Mouse (Mus musculus) heart, embryonic 11.5 days (tissue): ENCODE results near the gene S100a5. TPM values are rescaled to one million over a fixed set of nuclear protein-coding genes. Genes with fewer than 3 reads are reported as not detected.

Source experiments
- ATAC-seq: fragments of 200-750 bp; cut with Nextera tagmentation; replicated peaks from 2 replicates; pipeline ENCODE4 v1.8.0; 2017; ENCODE audit warnings: moderate library complexity; ENCODE audit not compliant: insufficient number of reproducible peaks, low FRiP score, low TSS enrichment
- H3K27ac ChIP-seq: fragments of 300-500 bp; sonication (generic); 2 replicates; pipeline ENCODE4 v1.5.1; 2014; ENCODE audit warnings: mild to moderate bottlenecking, low read depth, low read length
- H3K27me3 ChIP-seq: fragments of 300-500 bp; sonication (generic); 2 replicates; pipeline ENCODE4 v1.6.1; 2014; ENCODE audit warnings: mild to moderate bottlenecking, low read length, mixed read lengths; ENCODE audit not compliant: control insufficient read depth, insufficient read depth
- H3K36me3 ChIP-seq: fragments of 300-500 bp; sonication (generic); 2 replicates; pipeline ENCODE4 v1.6.1; 2014; ENCODE audit warnings: mild to moderate bottlenecking, low read length, moderate library complexity, mixed read lengths; ENCODE audit not compliant: control insufficient read depth, insufficient read depth
- H3K4me1 ChIP-seq: fragments of 300-500 bp; sonication (generic); 2 replicates; pipeline ENCODE4 v1.6.1; 2014; ENCODE audit warnings: low read length; ENCODE audit not compliant: control insufficient read depth, insufficient read depth
- H3K4me2 ChIP-seq: fragments of 300-500 bp; sonication (generic); 2 replicates; pipeline ENCODE4 v1.6.1; 2014; ENCODE audit warnings: mild to moderate bottlenecking, moderate library complexity
- H3K4me3 ChIP-seq: fragments of 300-500 bp; sonication (generic); 2 replicates; pipeline ENCODE4 v1.5.1; 2014; ENCODE audit warnings: low read depth, low read length
- H3K9ac ChIP-seq: fragments of 300-500 bp; sonication (generic); 2 replicates; pipeline ENCODE4 v1.6.1; 2014; ENCODE audit warnings: mild to moderate bottlenecking, low read depth, low read length, moderate library complexity
- H3K9me3 ChIP-seq: fragments of 300-500 bp; sonication (generic); replicated peaks from 2 replicates; pipeline ENCODE4 v1.6.1; 2016; ENCODE audit warnings: low read length; ENCODE audit not compliant: control insufficient read depth
- WGBS: fragments of 180-500 bp; shearing (Covaris S2); extraction: QIAGEN DNeasy Blood & Tissue Kit; methylation state at CpG from one replicate; pipeline ENCODE4 v1.1.7; 2014; ENCODE audit not compliant: insufficient replicate concordance; 5-methylcytosine and 5-hydroxymethylcytosine counted together
- polyA plus RNA-seq: library from polyadenylated mRNA; unstranded; fragments of >200 nt; fragmentation: Nextera tagmentation; extraction: Ambion mirVana; gene quantifications from 2 replicates; pipeline ENCODE4 v1.2.1, GENCODE M21; 2014

The S100a5 gene
- polyA plus RNA-seq, 1 experiment from 2014 or later: not detected

- H3K27ac ChIP-seq: no peak overlapping the region
- H3K9me3 ChIP-seq: no peaks in the 10 kb centered on the region
- H3K4me2 ChIP-seq: no peak overlapping the region
- no peaks in the 10 kb centered on the region for H3K4me1 ChIP-seq
- no peak overlapping the region for H3K4me3 ChIP-seq
- H3K9ac ChIP-seq: no peak overlapping the region
- ATAC-seq: no peak
- 75% methylated on average over 1 of the region's 1 CpGs for WGBS
- H3K36me3 ChIP-seq: no peaks in the 10 kb centered on the region
- no peaks in the 10 kb centered on the region for H3K27me3 ChIP-seq
These were observed 30.4 kb downstream of the S100a5 start for GRCm38 (mm10) chr3:90638511-90639275.

- no peaks in the 10 kb centered on the region for H3K9me3 ChIP-seq
- no peak overlapping the region for H3K27ac ChIP-seq
- no peak overlapping the region for H3K4me3 ChIP-seq
- no peaks in the 10 kb centered on the region for H3K27me3 ChIP-seq
- H3K36me3 ChIP-seq: no peaks in the 10 kb centered on the region
- WGBS: 43% methylated on average over 7 of the region's 7 CpGs
- no peak; the same call in 1 of the 2 replicates for ATAC-seq
- H3K4me2 ChIP-seq: no peak overlapping the region
- no peaks in the 10 kb centered on the region for H3K4me1 ChIP-seq
- H3K9ac ChIP-seq: no peak overlapping the region
These were observed 31.3 kb downstream of the S100a5 start for GRCm38 (mm10) chr3:90639511-90640154.

- Histone ChIP-seq H3K9me3 (no peaks in the 10 kb centered on the region), H3K4me2 (no peak overlapping the region), H3K4me3 (no peak overlapping the region), H3K9ac (no peak overlapping the region), H3K27me3 (no peaks in the 10 kb centered on the region), H3K4me1 (no peaks in the 10 kb centered on the region), H3K27ac (no peak overlapping the region), H3K36me3 (no peaks in the 10 kb centered on the region)
- WGBS: 69% methylated on average over 7 of the region's 7 CpGs
- ATAC-seq: no peak
These were observed 32.7 kb downstream of the S100a5 start for GRCm38 (mm10) chr3:90640981-90641380.

- H3K27me3 ChIP-seq: no peaks in the 10 kb centered on the region
- H3K9me3 ChIP-seq: no peaks in the 10 kb centered on the region
- no peak for ATAC-seq
- H3K36me3 ChIP-seq: no peaks in the 10 kb centered on the region
- no peaks in the 10 kb centered on the region for H3K4me1 ChIP-seq
- WGBS: 43% methylated on average over 3 of the region's 3 CpGs
- no peak overlapping the region for H3K9ac ChIP-seq
- H3K4me3 ChIP-seq: no peak overlapping the region
- H3K27ac ChIP-seq: no peak overlapping the region
- no peak overlapping the region for H3K4me2 ChIP-seq
These were observed 35.9 kb downstream of the S100a5 start for GRCm38 (mm10) chr3:90644220-90644619.

GRCm38 (mm10) chr3:90647291-90647690, 39.0 kb downstream of the S100a5 start:
- Histone ChIP-seq H3K27me3 (no peaks in the 10 kb centered on the region), H3K36me3 (no peaks in the 10 kb centered on the region), H3K4me3 (no peak overlapping the region), H3K4me2 (no peak overlapping the region), H3K4me1 (no peaks in the 10 kb centered on the region), H3K9me3 (no peaks in the 10 kb centered on the region), H3K9ac (no peak overlapping the region), H3K27ac (no peak overlapping the region)
- no peak for ATAC-seq
- 68% methylated on average over 1 of the region's 1 CpGs for WGBS

- no peak for ATAC-seq
- Histone ChIP-seq H3K36me3 (no peaks in the 10 kb centered on the region), H3K27me3 (0 out of 2 replicates have a peak, but pooled peaks cover 2% of the 10 kb centered on the region), H3K4me3 (no peak overlapping the region), H3K9me3 (no peaks in the 10 kb centered on the region), H3K27ac (no peak overlapping the region), H3K4me1 (no peaks in the 10 kb centered on the region), H3K9ac (no peak overlapping the region), H3K4me2 (no peak overlapping the region)
These were observed 40.7 kb downstream of the S100a5 start for GRCm38 (mm10) chr3:90648981-90649380.

- Histone ChIP-seq H3K9ac (no peak overlapping the region), H3K27ac (no peak overlapping the region), H3K27me3 (0 out of 2 replicates have a peak, but pooled peaks cover 2% of the 10 kb centered on the region), H3K9me3 (no peaks in the 10 kb centered on the region), H3K4me2 (no peak overlapping the region), H3K4me1 (no peaks in the 10 kb centered on the region), H3K36me3 (no peaks in the 10 kb centered on the region), H3K4me3 (no peak overlapping the region)
- ATAC-seq: no peak
- WGBS: 78% methylated on average over 2 of the region's 2 CpGs
These were observed 41.5 kb downstream of the S100a5 start for GRCm38 (mm10) chr3:90649832-90650231.

GRCm38 (mm10) chr3:90652878-90653508, 44.7 kb downstream of the S100a5 start:
- Histone ChIP-seq H3K4me3 (no peak overlapping the region), H3K27ac (no peak overlapping the region), H3K4me1 (no peaks in the 10 kb centered on the region), H3K9ac (no peak overlapping the region), H3K9me3 (no peaks in the 10 kb centered on the region), H3K27me3 (0 out of 2 replicates have a peak, but pooled peaks cover 2% of the 10 kb centered on the region), H3K36me3 (no peaks in the 10 kb centered on the region), H3K4me2 (no peak overlapping the region)
- 35% methylated on average over 5 of the region's 5 CpGs for WGBS
- no peak; the same call in 1 of the 2 replicates for ATAC-seq
